Mouse (Mus musculus) ES-Bruce4 (cell line): ENCODE results near the gene Gtf3c6.

Experiments
- CTCF ChIP-seq: IDR thresholded peaks from one replicate; pipeline ENCODE4 v1.8.1; 2011; ENCODE audit warnings: low read depth, low read length
- EP300 ChIP-seq: IDR thresholded peaks from 2 replicates; pipeline ENCODE4 v1.6.1; 2011; ENCODE audit warnings: low read depth, low read length; ENCODE audit not compliant: insufficient read depth

GRCm38 (mm10) chr10:40257414-40258255, at the start of gene Gtf3c6:
- no peak for TF ChIP-seq CTCF
- TF ChIP-seq EP300, result no peak
